Mouse (Mus musculus) lung, postnatal 0 days (tissue): ENCODE results near the gene Asic2.

Source experiments
- CTCF ChIP-seq: IDR thresholded peaks from 2 replicates; pipeline ENCODE4 v1.5.1; 2016; ENCODE audit warnings: antibody characterized with exemption, mild to moderate bottlenecking
- EP300 ChIP-seq: IDR thresholded peaks from 2 replicates; pipeline ENCODE4 v1.6.1; 2016; ENCODE audit warnings: antibody characterized with exemption, mild to moderate bottlenecking, control low read depth

- TF ChIP-seq CTCF (no peak), EP300 (no peak)
Observed at GRCm38 (mm10) chr11:81013501-81013900, 954.8 kb downstream of the Asic2 start.
